Mouse (Mus musculus): ENCODE results near the gene Ptpro.
A peak's percentile ranks its signal among the peaks of the same experiment; 100 is the strongest.

The Ptpro gene

GRCm38 (mm10) chr6:137252194-137252886, at the start of gene Ptpro:
Gene Ptpro (plus strand): TSS chr6:137252319.
- DNase-seq (ENCODE audit: low spot score in 2 of 2): no peak

GRCm38 (mm10) chr6:137202661-137203060, 49.5 kb upstream of the Ptpro start:
- DNase-seq (ENCODE audit: low spot score in 2 of 2): no peak

- DNase-seq (ENCODE audit: low spot score in 2 of 2): peak in 1 of 2 experiments; percentile 14
Measured at GRCm38 (mm10) chr6:137205662-137206400, 46.3 kb upstream of the Ptpro start.

GRCm38 (mm10) chr6:137207126-137207525, 45.0 kb upstream of the Ptpro start:
- DNase-seq (ENCODE audit: low spot score in 2 of 2): no peak

GRCm38 (mm10) chr6:137209992-137210391, 42.1 kb upstream of the Ptpro start:
- no peak for DNase-seq (ENCODE audit: low spot score in 2 of 2)

- DNase-seq (ENCODE audit: low spot score in 2 of 2): no peak
Measured at GRCm38 (mm10) chr6:137210991-137211390, 41.1 kb upstream of the Ptpro start.

GRCm38 (mm10) chr6:137211441-137211840, 40.7 kb upstream of the Ptpro start:
- no peak for DNase-seq (ENCODE audit: low spot score in 2 of 2)

GRCm38 (mm10) chr6:137217841-137218463, 34.2 kb upstream of the Ptpro start:
- no peak for DNase-seq (ENCODE audit: low spot score in 2 of 2)

GRCm38 (mm10) chr6:137252887-137253242, 746 bp downstream of the Ptpro start:
- no peak for DNase-seq (ENCODE audit: low spot score in 2 of 2)

GRCm38 (mm10) chr6:137253415-137253814, 1.3 kb downstream of the Ptpro start:
- no peak for DNase-seq (ENCODE audit: low spot score in 2 of 2)

GRCm38 (mm10) chr6:137261033-137261432, 8.9 kb downstream of the Ptpro start:
- no peak for DNase-seq (ENCODE audit: low spot score in 2 of 2)

GRCm38 (mm10) chr6:137262087-137262486, 10.0 kb downstream of the Ptpro start:
- no peak for DNase-seq (ENCODE audit: low spot score in 2 of 2)

- DNase-seq (ENCODE audit: low spot score in 2 of 2): no peak
Measured at GRCm38 (mm10) chr6:137268019-137268418, 15.9 kb downstream of the Ptpro start.

GRCm38 (mm10) chr6:137268592-137268991, 16.5 kb downstream of the Ptpro start:
- no peak for DNase-seq (ENCODE audit: low spot score in 2 of 2)

GRCm38 (mm10) chr6:137272513-137272912, 20.4 kb downstream of the Ptpro start:
- DNase-seq (ENCODE audit: low spot score in 2 of 2): no peak

- DNase-seq (ENCODE audit: low spot score in 2 of 2): no peak
Measured at GRCm38 (mm10) chr6:137277587-137277994, 25.5 kb downstream of the Ptpro start.

GRCm38 (mm10) chr6:137279576-137279975, 27.5 kb downstream of the Ptpro start:
- no peak for DNase-seq (ENCODE audit: low spot score in 2 of 2)

GRCm38 (mm10) chr6:137281541-137282049, 29.5 kb downstream of the Ptpro start:
- no peak for DNase-seq (ENCODE audit: low spot score in 2 of 2)

- DNase-seq (ENCODE audit: low spot score in 2 of 2): no peak
Measured at GRCm38 (mm10) chr6:137282050-137282449, 29.9 kb downstream of the Ptpro start.

GRCm38 (mm10) chr6:137286376-137286775, 34.3 kb downstream of the Ptpro start:
- no peak for DNase-seq (ENCODE audit: low spot score in 2 of 2)

GRCm38 (mm10) chr6:137287788-137288187, 35.7 kb downstream of the Ptpro start:
- no peak for DNase-seq (ENCODE audit: low spot score in 2 of 2)

- no peak for DNase-seq (ENCODE audit: low spot score in 2 of 2)
Measured at GRCm38 (mm10) chr6:137288264-137288663, 36.1 kb downstream of the Ptpro start.

GRCm38 (mm10) chr6:137292421-137292820, 40.3 kb downstream of the Ptpro start:
- no peak for DNase-seq (ENCODE audit: low spot score in 2 of 2)

All from thymus, postnatal 10 days (tissue).